Mouse (Mus musculus) heart, embryonic 13.5 days (tissue): ENCODE measurements around the gene Chic2. TPM values are rescaled to one million over a fixed set of nuclear protein-coding genes. Genes with fewer than 3 reads are reported as not detected.

Experiments used
- ATAC-seq: fragments of 200-750 bp; cut with Nextera tagmentation; 2 replicates; pipeline ENCODE4 v1.8.0; 2017; ENCODE audit warnings: moderate TSS enrichment; ENCODE audit not compliant: insufficient number of reproducible peaks, low FRiP score, low TSS enrichment; ENCODE audit errors: extremely low read depth
- H3K27ac ChIP-seq: fragments of 300-500 bp; sonication (generic); replicated peaks from 2 replicates; pipeline ENCODE4 v1.5.1; 2015; ENCODE audit warnings: moderate library complexity, mild to moderate bottlenecking, inconsistent platforms
- H3K27me3 ChIP-seq: fragments of 300-500 bp; sonication (generic); replicated peaks from 2 replicates; pipeline ENCODE4 v1.6.1; 2015; ENCODE audit warnings: mild to moderate bottlenecking, inconsistent platforms
- H3K36me3 ChIP-seq: fragments of 300-500 bp; sonication (generic); 2 replicates; pipeline ENCODE4 v1.6.1; 2015; ENCODE audit warnings: mild to moderate bottlenecking, inconsistent platforms
- H3K4me1 ChIP-seq: fragments of 300-500 bp; sonication (generic); 2 replicates; pipeline ENCODE4 v1.6.1; 2015; ENCODE audit warnings: inconsistent platforms
- H3K4me2 ChIP-seq: fragments of 300-500 bp; sonication (generic); 2 replicates; pipeline ENCODE4 v1.6.1; 2015; ENCODE audit warnings: inconsistent platforms, mild to moderate bottlenecking, moderate library complexity
- H3K4me3 ChIP-seq: fragments of 300-500 bp; sonication (generic); 2 replicates; pipeline ENCODE4 v1.5.1; 2015; ENCODE audit warnings: moderate library complexity, mild to moderate bottlenecking, inconsistent platforms
- H3K9ac ChIP-seq: fragments of 300-500 bp; sonication (generic); 2 replicates; pipeline ENCODE4 v1.6.1; 2015; ENCODE audit warnings: inconsistent platforms, mild to moderate bottlenecking, moderate library complexity
- H3K9me3 ChIP-seq: fragments of 300-500 bp; sonication (generic); 2 replicates; pipeline ENCODE4 v1.6.1; 2016; ENCODE audit warnings: inconsistent platforms
- WGBS: fragments of 180-500 bp; shearing (Covaris S2); methylation state at CpG from one replicate; pipeline ENCODE4 v1.1.7; 2015; ENCODE audit warnings: mixed read lengths; 5-methylcytosine and 5-hydroxymethylcytosine counted together
- polyA plus RNA-seq: library from polyadenylated mRNA; unstranded; fragments of >200 nt; fragmentation: Nextera tagmentation; extraction: Ambion mirVana; gene quantifications from 2 replicates; pipeline ENCODE4 v1.2.1, GENCODE M21; 2015

Gene Chic2
- polyA plus RNA-seq, 1 experiment from 2014 or later: 18.6 TPM

GRCm38 (mm10) chr5:75075383-75075941, 30.9 kb upstream of the Chic2 start, which contains the start of gene Gsx2:
Gene Gsx2 (plus strand): TSS chr5:75075601.
- peak within 1 kb of the TSS; percentile 61 for H3K4me2 ChIP-seq
- peaks cover 99% of the 10 kb centered on the region for H3K27me3 ChIP-seq
- no peaks in the 10 kb centered on the region for H3K36me3 ChIP-seq
- H3K27ac ChIP-seq: no peak within 1 kb of the TSS
- WGBS: 0% methylated on average over 41 of the region's 41 CpGs
- no peak for ATAC-seq
- no peaks in the 10 kb centered on the region for H3K9me3 ChIP-seq
- H3K4me1 ChIP-seq: peaks cover 18% of the 10 kb centered on the region
- H3K4me3 ChIP-seq: peak within 1 kb of the TSS; percentile 43
- H3K9ac ChIP-seq: no peak within 1 kb of the TSS

- peaks cover 99% of the 10 kb centered on the region for H3K27me3 ChIP-seq
- H3K4me3 ChIP-seq: peak overlapping the region; percentile 43
- peak overlapping the region; percentile 61 for H3K4me2 ChIP-seq
- H3K4me1 ChIP-seq: peaks cover 24% of the 10 kb centered on the region
- no peak for ATAC-seq
- H3K9ac ChIP-seq: no peak overlapping the region
- no peaks in the 10 kb centered on the region for H3K36me3 ChIP-seq
- H3K9me3 ChIP-seq: no peaks in the 10 kb centered on the region
- WGBS: 7% methylated on average over 15 of the region's 15 CpGs
- H3K27ac ChIP-seq: no peak overlapping the region
Measured at GRCm38 (mm10) chr5:75074537-75075382, 30.2 kb upstream of the Chic2 start.

- ATAC-seq: no peak
- H3K4me3 ChIP-seq: no peak overlapping the region
- 13% methylated on average over 4 of the region's 4 CpGs for WGBS
- H3K36me3 ChIP-seq: no peaks in the 10 kb centered on the region
- no peak overlapping the region for H3K9ac ChIP-seq
- no peak overlapping the region for H3K4me2 ChIP-seq
- H3K9me3 ChIP-seq: no peaks in the 10 kb centered on the region
- peaks cover 24% of the 10 kb centered on the region for H3K4me1 ChIP-seq
- no peak overlapping the region for H3K27ac ChIP-seq
- peaks cover 99% of the 10 kb centered on the region for H3K27me3 ChIP-seq
Measured at GRCm38 (mm10) chr5:75074132-75074531, 29.6 kb upstream of the Chic2 start.

GRCm38 (mm10) chr5:75073684-75074083, 29.1 kb upstream of the Chic2 start:
- H3K27me3 ChIP-seq: peaks cover 99% of the 10 kb centered on the region
- H3K9ac ChIP-seq: no peak overlapping the region
- ATAC-seq: no peak
- peaks cover 24% of the 10 kb centered on the region for H3K4me1 ChIP-seq
- no peak overlapping the region for H3K4me2 ChIP-seq
- no peaks in the 10 kb centered on the region for H3K9me3 ChIP-seq
- WGBS: 20% methylated on average over 3 of the region's 3 CpGs
- H3K27ac ChIP-seq: no peak overlapping the region
- H3K4me3 ChIP-seq: no peak overlapping the region
- H3K36me3 ChIP-seq: no peaks in the 10 kb centered on the region

GRCm38 (mm10) chr5:75073167-75073566, 28.6 kb upstream of the Chic2 start:
- Histone ChIP-seq H3K27me3 (peaks cover 99% of the 10 kb centered on the region), H3K9me3 (no peaks in the 10 kb centered on the region), H3K4me1 (peaks cover 24% of the 10 kb centered on the region), H3K4me3 (no peak overlapping the region), H3K36me3 (no peaks in the 10 kb centered on the region), H3K9ac (no peak overlapping the region), H3K4me2 (no peak overlapping the region), H3K27ac (no peak overlapping the region)
- 13% methylated on average over 1 of the region's 1 CpGs for WGBS
- no peak for ATAC-seq

- no peaks in the 10 kb centered on the region for H3K36me3 ChIP-seq
- no peak overlapping the region for H3K4me2 ChIP-seq
- no peak overlapping the region for H3K27ac ChIP-seq
- H3K4me3 ChIP-seq: no peak overlapping the region
- 4% methylated on average over 4 of the region's 4 CpGs for WGBS
- H3K4me1 ChIP-seq: peaks cover 25% of the 10 kb centered on the region
- no peaks in the 10 kb centered on the region for H3K9me3 ChIP-seq
- no peak overlapping the region for H3K9ac ChIP-seq
- peaks cover 100% of the 10 kb centered on the region for H3K27me3 ChIP-seq
- ATAC-seq: no peak
Measured at GRCm38 (mm10) chr5:75072532-75072931, 28.0 kb upstream of the Chic2 start.

GRCm38 (mm10) chr5:75071951-75072350, 27.4 kb upstream of the Chic2 start:
- H3K4me3 ChIP-seq: no peak overlapping the region
- peaks cover 31% of the 10 kb centered on the region for H3K4me1 ChIP-seq
- no peaks in the 10 kb centered on the region for H3K9me3 ChIP-seq
- H3K4me2 ChIP-seq: no peak overlapping the region
- H3K36me3 ChIP-seq: no peaks in the 10 kb centered on the region
- H3K27me3 ChIP-seq: peaks cover 100% of the 10 kb centered on the region
- H3K27ac ChIP-seq: no peak overlapping the region
- no peak overlapping the region for H3K9ac ChIP-seq
- no peak for ATAC-seq
- WGBS: 3% methylated on average over 10 of the region's 10 CpGs

GRCm38 (mm10) chr5:75070656-75071375, 26.2 kb upstream of the Chic2 start:
- Histone ChIP-seq H3K4me2 (peak overlapping the region; percentile 36; the same call in 1 of the 2 replicates), H3K27ac (no peak overlapping the region), H3K9ac (no peak overlapping the region; the same call in 1 of the 2 replicates), H3K4me3 (peak overlapping the region; percentile 2; the same call in 1 of the 2 replicates), H3K4me1 (peaks cover 28% of the 10 kb centered on the region), H3K36me3 (no peaks in the 10 kb centered on the region), H3K9me3 (no peaks in the 10 kb centered on the region), H3K27me3 (peaks cover 100% of the 10 kb centered on the region)
- no peak for ATAC-seq
- WGBS: 1% methylated on average over 23 of the region's 23 CpGs

GRCm38 (mm10) chr5:75070132-75070531, 25.6 kb upstream of the Chic2 start:
- no peak for ATAC-seq
- 3% methylated on average over 13 of the region's 13 CpGs for WGBS
- no peaks in the 10 kb centered on the region for H3K9me3 ChIP-seq
- peak overlapping the region; percentile 17; the same call in 1 of the 2 replicates for H3K4me2 ChIP-seq
- no peak overlapping the region; the same call in 1 of the 2 replicates for H3K9ac ChIP-seq
- no peak overlapping the region for H3K4me3 ChIP-seq
- H3K27me3 ChIP-seq: peaks cover 96% of the 10 kb centered on the region
- H3K36me3 ChIP-seq: no peaks in the 10 kb centered on the region
- H3K4me1 ChIP-seq: peaks cover 23% of the 10 kb centered on the region
- no peak overlapping the region for H3K27ac ChIP-seq

GRCm38 (mm10) chr5:75067125-75067756, 22.7 kb upstream of the Chic2 start:
- peak overlapping the region; percentile 62 for H3K9ac ChIP-seq
- no peaks in the 10 kb centered on the region for H3K9me3 ChIP-seq
- 1% methylated on average over 30 of the region's 30 CpGs for WGBS
- H3K27ac ChIP-seq: no peak overlapping the region
- peak overlapping the region; percentile 89 for H3K4me2 ChIP-seq
- ATAC-seq: no peak
- no peaks in the 10 kb centered on the region for H3K36me3 ChIP-seq
- H3K27me3 ChIP-seq: peaks cover 73% of the 10 kb centered on the region
- peak overlapping the region; percentile 57 for H3K4me3 ChIP-seq
- H3K4me1 ChIP-seq: peaks cover 23% of the 10 kb centered on the region

GRCm38 (mm10) chr5:75066715-75067114, 22.1 kb upstream of the Chic2 start:
- Histone ChIP-seq H3K4me3 (peak overlapping the region; percentile 57), H3K4me2 (peak overlapping the region; percentile 89), H3K9ac (peak overlapping the region; percentile 62; the same call in 1 of the 2 replicates), H3K4me1 (peaks cover 23% of the 10 kb centered on the region), H3K9me3 (no peaks in the 10 kb centered on the region), H3K36me3 (no peaks in the 10 kb centered on the region), H3K27me3 (peaks cover 68% of the 10 kb centered on the region), H3K27ac (no peak overlapping the region)
- no peak for ATAC-seq
- 6% methylated on average over 8 of the region's 10 CpGs for WGBS
